Mouse (Mus musculus) lung, postnatal 0 days (tissue): ENCODE data around the gene Akr1c20.

Experiments used
- CTCF ChIP-seq: IDR thresholded peaks from 2 replicates; pipeline ENCODE4 v1.5.1; 2016; ENCODE audit warnings: antibody characterized with exemption, mild to moderate bottlenecking
- EP300 ChIP-seq: IDR thresholded peaks from 2 replicates; pipeline ENCODE4 v1.6.1; 2016; ENCODE audit warnings: antibody characterized with exemption, mild to moderate bottlenecking, control low read depth

- no peak for TF ChIP-seq CTCF
- no peak for TF ChIP-seq EP300
Measured at GRCm38 (mm10) chr13:4565996-4566395, 42.9 kb upstream of the Akr1c20 start.
